Mouse (Mus musculus) liver, postnatal 0 days (tissue): ENCODE data around the gene Cxcl1.

ENCODE experiments used
- CTCF ChIP-seq: sonication (generic); IDR thresholded peaks from 2 replicates; pipeline ENCODE4 v1.5.1; 2016; ENCODE audit warnings: antibody characterized with exemption, low read depth
- EP300 ChIP-seq: IDR thresholded peaks from 2 replicates; pipeline ENCODE4 v1.6.1; 2016; ENCODE audit warnings: antibody characterized with exemption, low read depth, mild to moderate bottlenecking

DNA sequence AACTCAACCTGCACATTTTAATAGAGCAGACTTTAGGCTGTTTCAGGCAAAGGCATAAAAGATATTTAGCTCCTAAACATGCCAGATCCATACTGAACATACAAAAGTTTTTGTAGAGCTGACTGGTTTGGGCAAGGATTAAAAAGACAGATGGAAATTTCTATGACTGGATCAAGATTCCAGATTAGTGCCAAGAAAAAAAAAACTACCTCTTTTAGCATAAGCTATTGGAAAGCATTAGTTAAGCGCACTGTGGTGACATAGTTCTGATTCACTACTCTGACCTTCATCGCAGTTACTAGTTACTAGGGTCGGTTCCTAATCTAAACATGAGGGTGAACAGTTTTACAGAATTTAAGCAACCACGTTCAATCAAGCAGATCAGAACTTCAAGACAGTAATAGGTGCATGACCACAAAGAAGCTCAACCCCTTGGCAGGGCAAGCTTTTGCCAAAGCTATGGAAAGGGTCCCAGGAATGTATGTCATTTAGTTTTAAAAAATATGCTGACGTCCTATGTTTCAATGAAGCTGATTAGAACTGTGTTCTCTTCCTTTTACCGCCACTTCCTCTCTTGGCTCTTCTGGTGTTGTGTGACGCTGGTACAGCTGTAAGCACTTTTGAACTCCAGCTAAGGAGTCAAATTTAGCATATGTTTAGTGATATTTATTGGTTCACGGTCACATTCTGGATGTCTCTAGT lies 14.4 kb upstream of the Cxcl1 start:
- no peak for TF ChIP-seq CTCF
- no peak for TF ChIP-seq EP300
